Mouse (Mus musculus): ENCODE data around the gene Ccdc142.
A peak's percentile ranks its signal among the peaks of the same experiment; 100 is the strongest.

Ccdc142 gene

GRCm38 (mm10) chr6:83141636-83142035, 40.2 kb downstream of the Ccdc142 start:
- DNase-seq (ENCODE audit: low read depth) = no peak

- DNase-seq (ENCODE audit: low read depth) = no peak
Measured at GRCm38 (mm10) chr6:83142211-83142731, 40.9 kb downstream of the Ccdc142 start.

GRCm38 (mm10) chr6:83142886-83143285, 41.5 kb downstream of the Ccdc142 start:
- no peak for DNase-seq (ENCODE audit: low read depth)

GRCm38 (mm10) chr6:83145209-83145608, 43.8 kb downstream of the Ccdc142 start:
- no peak for DNase-seq (ENCODE audit: low read depth)

GRCm38 (mm10) chr6:83145805-83146204, 44.4 kb downstream of the Ccdc142 start:
- no peak for DNase-seq (ENCODE audit: low read depth)

- no peak for DNase-seq (ENCODE audit: low read depth)
Measured at GRCm38 (mm10) chr6:83147280-83147679, 45.9 kb downstream of the Ccdc142 start.

GRCm38 (mm10) chr6:83151721-83152120, 50.3 kb downstream of the Ccdc142 start:
- DNase-seq (ENCODE audit: low read depth) = no peak

- no peak for DNase-seq (ENCODE audit: low read depth)
Measured at GRCm38 (mm10) chr6:83153038-83153437, 51.6 kb downstream of the Ccdc142 start.

GRCm38 (mm10) chr6:83153485-83153884, 52.1 kb downstream of the Ccdc142 start:
- no peak for DNase-seq (ENCODE audit: low read depth)

GRCm38 (mm10) chr6:83155552-83156238, 54.3 kb downstream of the Ccdc142 start:
- no peak for DNase-seq (ENCODE audit: low read depth)

- peak; percentile 23 for DNase-seq (ENCODE audit: low read depth)
Measured at GRCm38 (mm10) chr6:83156259-83156684, 54.9 kb downstream of the Ccdc142 start, which contains the start of the genes Wdr54 and 1700003E16Rik. Gene Wdr54, minus strand, starts transcription at chr6:83156397. Gene 1700003E16Rik, plus strand, starts transcription at chr6:83156404.

Data from c-Kit-positive CD71-positive TER-119-negative erythroid progenitor cells, embryonic 14.5 days (primary cell).